Mouse (Mus musculus) heart, adult 2 months (tissue): Measurements from ENCODE around the gene Gal3st1.

Experiments
- CTCF ChIP-seq: fragments of 200-600 bp; IDR thresholded peaks from 2 replicates; pipeline ENCODE4 v1.8.1; 2022; ENCODE audit warnings: antibody characterized with exemption, mild to moderate bottlenecking, moderate library complexity
- POLR2A ChIP-seq: fragments of 200-500 bp; IDR thresholded peaks from 2 replicates; pipeline ENCODE4 v1.6.1; 2011; ENCODE audit warnings: mild to moderate bottlenecking, low read depth, low read length, control low read depth; ENCODE audit not compliant: insufficient read depth

GRCm38 (mm10) chr11:4048438-4048837, 65.0 kb downstream of the Gal3st1 start:
- TF ChIP-seq POLR2A (no peak), CTCF (no peak)
